Mouse (Mus musculus) R1 (cell line): Measurements from ENCODE around the gene Adam33.

Experiments used
- DNase-seq: peaks from one replicate; pipeline ENCODE4 v3.0.0-alpha.2; 2018; ENCODE audit warnings: low read depth, low spot score

Gene Adam33

GRCm38 (mm10) chr2:131029065-131029935, 34.3 kb downstream of the Adam33 start:
- DNase-seq: no peak

- no peak for DNase-seq
Measured at GRCm38 (mm10) chr2:131026941-131027340, 36.7 kb downstream of the Adam33 start.

- no peak for DNase-seq
Measured at GRCm38 (mm10) chr2:131025230-131025629, 38.4 kb downstream of the Adam33 start.

- DNase-seq: no peak
Measured at GRCm38 (mm10) chr2:131010566-131010965, 53.0 kb downstream of the Adam33 start.

- DNase-seq: no peak
Measured at GRCm38 (mm10) chr2:131009123-131009522, 54.5 kb downstream of the Adam33 start.
